Mouse (Mus musculus) cerebellum, adult 2 months (tissue): ENCODE results near the gene Gucy1b1.

ENCODE experiments used
- CTCF ChIP-seq: fragments of 200-500 bp; IDR thresholded peaks from 2 replicates; pipeline ENCODE4 v1.5.1; 2011; ENCODE audit warnings: low read depth, mild to moderate bottlenecking, control low read depth, low read length, moderate library complexity, borderline replicate concordance; ENCODE audit not compliant: insufficient read depth
- POLR2A ChIP-seq: fragments of 200-500 bp; IDR thresholded peaks from 2 replicates; pipeline ENCODE4 v1.6.1; 2011; ENCODE audit warnings: low read length, control low read depth, borderline replicate concordance; ENCODE audit not compliant: insufficient read depth

DNA sequence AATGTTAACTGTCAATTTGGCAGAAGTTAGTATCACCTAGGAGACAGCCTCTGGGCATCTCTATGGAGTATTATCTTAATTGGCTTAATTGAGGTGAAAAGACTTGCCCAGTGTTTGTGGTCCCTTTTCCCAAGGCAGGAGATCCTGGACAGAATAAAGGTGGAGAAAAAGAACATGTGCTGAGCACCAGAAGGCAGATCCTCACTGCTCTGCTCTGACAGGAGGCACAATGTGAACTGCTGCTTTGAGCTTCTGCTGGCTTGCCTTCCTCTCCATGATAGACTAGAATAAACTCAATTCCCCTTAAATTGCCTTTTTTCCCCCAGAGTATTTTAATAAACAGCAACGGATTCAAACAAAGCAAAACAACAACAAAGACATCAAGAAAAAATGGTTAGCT is 89.4 kb downstream of the Gucy1b1 start:
- no peak for TF ChIP-seq POLR2A
- TF ChIP-seq CTCF, result no peak
